Mouse (Mus musculus): ENCODE data around the gene Hamp. TPM values are rescaled to one million over a fixed set of nuclear protein-coding genes. Genes with fewer than 3 reads are reported as not detected.
"Not testable (repeated sequence)": the region's sequence is repeated elsewhere in the genome, so short reads cannot be mapped to it uniquely, and the experiment has no call there.

Hamp gene
- polyA plus RNA-seq, 1 experiment: not detected

GRCm38 (mm10) chr7:30924071-30924470 lies 19.8 kb downstream of the Hamp start:
- Histone ChIP-seq H3K36me3 (ENCODE audit: control insufficient read depth, insufficient read depth, low read length) (no peaks in the 10 kb centered on the region), H3K4me1 (ENCODE audit: control insufficient read depth, insufficient read depth, insufficient read length) (no peaks in the 10 kb centered on the region), H3K27ac (ENCODE audit: insufficient read depth, low read length) (no peak overlapping the region), H3K4me3 (ENCODE audit: extremely low read depth, insufficient read depth, insufficient read length) (no peak overlapping the region), H3K27me3 (ENCODE audit: control insufficient read depth, insufficient read depth, low read length) (no peaks in the 10 kb centered on the region)
- WGBS: 61% methylated on average over 3 of the region's 3 CpGs
- no peak for TF ChIP-seq CTCF (IDR thresholded peaks at IDR 0.05; ENCODE audit: extremely low read depth, insufficient read depth, insufficient read length, insufficient replicate concordance)
- no peak for TF ChIP-seq POLR2A (IDR thresholded peaks at IDR 0.05; ENCODE audit: low read depth, low read length)
- no peak for DNase-seq (ENCODE audit: low read depth in 1 of 2, low spot score in 2 of 2)

- DNase-seq (ENCODE audit: low read depth in 1 of 2, low spot score in 2 of 2); H3K27me3 ChIP-seq (ENCODE audit: control insufficient read depth, insufficient read depth, low read length); H3K27ac ChIP-seq (ENCODE audit: insufficient read depth, low read length); H3K4me1 ChIP-seq (ENCODE audit: control insufficient read depth, insufficient read depth, insufficient read length); H3K4me3 ChIP-seq (ENCODE audit: extremely low read depth, insufficient read depth, insufficient read length); H3K36me3 ChIP-seq (ENCODE audit: control insufficient read depth, insufficient read depth, low read length): not testable (repeated sequence)
- WGBS: 32% methylated on average over 3 of the region's 3 CpGs
Observed at GRCm38 (mm10) chr7:30922490-30922889, 21.3 kb downstream of the Hamp start.

GRCm38 (mm10) chr7:30920217-30920616 lies 23.6 kb downstream of the Hamp start:
- no peak overlapping the region for H3K4me3 ChIP-seq (ENCODE audit: extremely low read depth, insufficient read depth, insufficient read length)
- H3K27me3 ChIP-seq (ENCODE audit: control insufficient read depth, insufficient read depth, low read length): no peaks in the 10 kb centered on the region
- H3K36me3 ChIP-seq (ENCODE audit: control insufficient read depth, insufficient read depth, low read length): no peaks in the 10 kb centered on the region
- no peaks in the 10 kb centered on the region; the same call in 1 of the 2 replicates for H3K4me1 ChIP-seq (ENCODE audit: control insufficient read depth, insufficient read depth, insufficient read length)
- no peak for TF ChIP-seq CTCF (IDR thresholded peaks at IDR 0.05; ENCODE audit: extremely low read depth, insufficient read depth, insufficient read length, insufficient replicate concordance)
- TF ChIP-seq POLR2A (IDR thresholded peaks at IDR 0.05; ENCODE audit: low read depth, low read length): no peak
- DNase-seq (ENCODE audit: low read depth in 1 of 2, low spot score in 2 of 2): no peak
- no peak overlapping the region for H3K27ac ChIP-seq (ENCODE audit: insufficient read depth, low read length)
- 63% methylated on average over 3 of the region's 3 CpGs for WGBS

DNA sequence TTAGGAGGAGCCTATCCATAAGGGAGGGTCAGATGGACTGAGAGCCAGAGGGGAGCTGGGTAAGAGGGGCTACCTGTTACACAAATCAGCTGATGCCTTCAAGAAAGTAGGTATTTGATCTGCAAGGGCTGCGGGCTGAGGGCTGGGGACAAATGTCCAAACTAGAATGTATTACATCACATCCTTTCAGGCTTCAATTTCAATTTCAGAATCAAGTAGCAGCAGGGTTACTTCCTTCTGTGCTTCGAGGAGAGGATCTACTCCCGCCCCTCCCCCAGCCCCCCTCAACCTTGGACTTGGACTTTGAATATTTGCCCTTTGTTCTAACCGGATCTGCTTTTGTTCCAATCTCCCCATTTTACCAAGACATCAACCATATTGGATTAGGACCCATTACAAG lies 26.6 kb downstream of the Hamp start:
- Histone ChIP-seq H3K4me1 (ENCODE audit: control insufficient read depth, insufficient read depth, insufficient read length) (no peaks in the 10 kb centered on the region; the same call in 1 of the 2 replicates), H3K27ac (ENCODE audit: insufficient read depth, low read length) (no peak overlapping the region), H3K27me3 (ENCODE audit: control insufficient read depth, insufficient read depth, low read length) (no peaks in the 10 kb centered on the region), H3K4me3 (ENCODE audit: extremely low read depth, insufficient read depth, insufficient read length) (no peak overlapping the region), H3K36me3 (ENCODE audit: control insufficient read depth, insufficient read depth, low read length) (no peaks in the 10 kb centered on the region)
- no peak for TF ChIP-seq CTCF (IDR thresholded peaks at IDR 0.05; ENCODE audit: extremely low read depth, insufficient read depth, insufficient read length, insufficient replicate concordance)
- TF ChIP-seq POLR2A (IDR thresholded peaks at IDR 0.05; ENCODE audit: low read depth, low read length): no peak
- no peak for DNase-seq (ENCODE audit: low read depth in 1 of 2, low spot score in 2 of 2)
- 20% methylated on average over 4 of the region's 4 CpGs for WGBS

- DNase-seq (ENCODE audit: low read depth in 1 of 2, low spot score in 2 of 2): no peak
- H3K27ac ChIP-seq (ENCODE audit: insufficient read depth, low read length): no peak overlapping the region
- 77% methylated on average over 6 of the region's 6 CpGs for WGBS
- H3K4me3 ChIP-seq (ENCODE audit: extremely low read depth, insufficient read depth, insufficient read length): no peak overlapping the region
- H3K4me1 ChIP-seq (ENCODE audit: control insufficient read depth, insufficient read depth, insufficient read length): no peaks in the 10 kb centered on the region; the same call in 1 of the 2 replicates
- H3K36me3 ChIP-seq (ENCODE audit: control insufficient read depth, insufficient read depth, low read length): no peaks in the 10 kb centered on the region
- no peak for TF ChIP-seq POLR2A (IDR thresholded peaks at IDR 0.05; ENCODE audit: low read depth, low read length)
- no peak for TF ChIP-seq CTCF (IDR thresholded peaks at IDR 0.05; ENCODE audit: extremely low read depth, insufficient read depth, insufficient read length, insufficient replicate concordance)
- no peaks in the 10 kb centered on the region for H3K27me3 ChIP-seq (ENCODE audit: control insufficient read depth, insufficient read depth, low read length)
Observed at GRCm38 (mm10) chr7:30916713-30917112, 27.1 kb downstream of the Hamp start.

GRCm38 (mm10) chr7:30914732-30915131 lies 29.1 kb downstream of the Hamp start, which contains the start of gene Mag:
Mag (minus strand) TSS chr7:30914873.
- no peaks in the 10 kb centered on the region; the same call in 1 of the 2 replicates for H3K4me1 ChIP-seq (ENCODE audit: control insufficient read depth, insufficient read depth, insufficient read length)

DNA sequence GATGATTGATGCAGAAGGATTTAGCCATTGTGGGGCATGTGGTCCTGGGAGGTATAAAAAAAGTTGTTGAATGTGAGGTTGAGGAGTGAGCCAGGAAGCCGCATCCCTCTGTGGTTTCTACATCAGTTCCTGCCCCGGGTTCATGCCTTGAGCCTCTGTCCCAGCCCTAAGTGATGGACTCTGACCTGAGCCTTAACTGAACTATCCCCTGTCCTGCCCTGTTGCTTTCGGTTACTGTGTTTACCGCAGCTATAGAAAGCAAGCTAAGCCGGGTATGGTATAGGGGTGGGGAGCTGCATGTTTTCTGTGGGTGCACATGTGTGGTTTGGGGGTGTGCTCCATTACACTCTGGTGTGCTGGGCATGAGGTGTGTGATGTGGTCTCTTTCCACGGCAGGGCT lies 34.1 kb downstream of the Hamp start:
- no peak for TF ChIP-seq POLR2A (IDR thresholded peaks at IDR 0.05; ENCODE audit: low read depth, low read length)
- no peak for TF ChIP-seq CTCF (IDR thresholded peaks at IDR 0.05; ENCODE audit: extremely low read depth, insufficient read depth, insufficient read length, insufficient replicate concordance)
- WGBS: 29% methylated on average over 6 of the region's 6 CpGs

More at GRCm38 (mm10) chr7:30914732-30915131, 29.1 kb downstream of the Hamp start, which contains the start of gene Mag:
- H3K27ac ChIP-seq (ENCODE audit: insufficient read depth, low read length): no peak within 1 kb of the TSS
- no peak for TF ChIP-seq POLR2A (IDR thresholded peaks at IDR 0.05; ENCODE audit: low read depth, low read length)
- TF ChIP-seq CTCF (IDR thresholded peaks at IDR 0.05; ENCODE audit: extremely low read depth, insufficient read depth, insufficient read length, insufficient replicate concordance): no peak
- no peak within 1 kb of the TSS for H3K4me3 ChIP-seq (ENCODE audit: extremely low read depth, insufficient read depth, insufficient read length)
- H3K36me3 ChIP-seq (ENCODE audit: control insufficient read depth, insufficient read depth, low read length): no peaks in the 10 kb centered on the region
- no peaks in the 10 kb centered on the region for H3K27me3 ChIP-seq (ENCODE audit: control insufficient read depth, insufficient read depth, low read length)
- no peak for DNase-seq (ENCODE audit: low read depth in 1 of 2, low spot score in 2 of 2)
- 84% methylated on average over 8 of the region's 8 CpGs for WGBS

More for the DNA sequence above, 34.1 kb downstream of the Hamp start:
- Histone ChIP-seq H3K27me3 (ENCODE audit: control insufficient read depth, insufficient read depth, low read length) (no peaks in the 10 kb centered on the region), H3K4me1 (ENCODE audit: control insufficient read depth, insufficient read depth, insufficient read length) (peaks cover 6% of the 10 kb centered on the region; the same call in 1 of the 2 replicates), H3K4me3 (ENCODE audit: extremely low read depth, insufficient read depth, insufficient read length) (no peak overlapping the region), H3K36me3 (ENCODE audit: control insufficient read depth, insufficient read depth, low read length) (no peaks in the 10 kb centered on the region), H3K27ac (ENCODE audit: insufficient read depth, low read length) (no peak overlapping the region)
- DNase-seq (ENCODE audit: low read depth in 1 of 2, low spot score in 2 of 2): no peak

Data from spleen, adult 2 months (tissue).